ENCODE assay signal across 26 mouse cellular contexts in the genomic region with DNA sequence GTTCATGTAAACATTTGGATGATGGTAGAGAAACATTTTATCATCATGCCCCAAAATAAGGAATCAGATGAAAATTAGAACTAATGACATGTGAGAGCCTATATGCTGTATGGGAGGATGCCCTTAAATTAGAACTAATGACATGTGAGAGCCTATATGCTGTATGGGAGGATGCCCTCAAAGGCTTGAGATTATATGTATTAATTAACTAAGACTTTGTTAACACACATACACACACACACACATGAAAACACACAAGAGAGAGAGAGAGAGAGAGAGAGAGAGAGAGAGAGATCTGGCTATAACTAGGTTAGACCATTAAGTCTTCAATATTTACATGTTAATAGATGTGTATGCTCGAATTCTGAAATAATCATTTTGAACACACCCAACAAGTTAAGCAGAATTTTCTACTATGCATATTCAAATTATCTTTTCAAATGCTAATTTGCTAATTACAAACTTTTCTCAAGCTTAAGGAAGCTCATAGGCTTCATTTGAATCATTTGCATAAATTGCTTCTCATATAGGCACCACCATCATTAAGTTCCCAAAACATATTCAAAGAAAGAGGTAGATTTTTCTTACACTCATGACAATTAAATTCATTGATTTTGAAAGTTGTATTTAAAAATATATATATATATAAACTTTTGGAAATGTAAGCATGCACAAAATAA.
"Had no signal": no experiment of that assay in that cellular context is flagged by ENCODE, and none has a peak within 500 bp of the region (broad histone marks: within the 10 kb centered on the region; RNA-seq: fewer than 3 reads in every experiment).

No protein-coding gene starts in this region.

- H3K9me3 ChIP-seq: heart, embryonic 13.5 days; heart, embryonic 15.5 days; hindbrain, embryonic 13.5 days; hindbrain, embryonic 15.5 days; kidney, embryonic 15.5 days; limb, embryonic 13.5 days; limb, embryonic 15.5 days; liver, embryonic 12.5 days had no signal

- H3K36me3 ChIP-seq: heart, embryonic 13.5 days; heart, embryonic 15.5 days; hindbrain, embryonic 13.5 days; hindbrain, embryonic 15.5 days; kidney, embryonic 15.5 days; limb, embryonic 13.5 days; limb, embryonic 15.5 days; liver, embryonic 12.5 days had no signal

- H3K4me1 ChIP-seq: heart, embryonic 13.5 days; heart, embryonic 15.5 days; hindbrain, embryonic 13.5 days; hindbrain, embryonic 15.5 days; kidney, embryonic 15.5 days; limb, embryonic 13.5 days; limb, embryonic 15.5 days; liver, embryonic 12.5 days had no signal

- H3K4me3 ChIP-seq: heart, adult 2 months; heart, embryonic 13.5 days; heart, embryonic 15.5 days; hindbrain, embryonic 13.5 days; hindbrain, embryonic 15.5 days; kidney, embryonic 15.5 days; limb, embryonic 13.5 days; limb, embryonic 15.5 days; liver, embryonic 12.5 days had no signal

- H3K27me3 ChIP-seq: heart, embryonic 13.5 days; heart, embryonic 15.5 days; hindbrain, embryonic 13.5 days; hindbrain, embryonic 15.5 days; kidney, embryonic 15.5 days; limb, embryonic 13.5 days; limb, embryonic 15.5 days; liver, embryonic 12.5 days had no signal

- H3K9ac ChIP-seq: heart, embryonic 13.5 days; heart, embryonic 15.5 days; hindbrain, embryonic 13.5 days; hindbrain, embryonic 15.5 days; kidney, embryonic 15.5 days; limb, embryonic 13.5 days; limb, embryonic 15.5 days; liver, embryonic 12.5 days; liver, embryonic 14.5 days had no signal

- DNase-seq: gastrocnemius, postnatal 10 days; gastrocnemius, postnatal 25 days; heart, adult 2 months; heart, postnatal 14 days; heart, postnatal 36 days; kidney, adult 11 months; kidney, adult 2 months; kidney, adult 9 months; kidney, postnatal 14 days; kidney, postnatal 36 days; layer of hippocampus, adult 9-11 months; layer of hippocampus, postnatal 36 days; left cerebral cortex, postnatal 4 days had no signal

- ATAC-seq: hindbrain, postnatal 0 days; intestine, embryonic 16.5 days; liver, embryonic 12.5 days had no signal

- H3K4me2 ChIP-seq: heart, embryonic 11.5 days; heart, embryonic 13.5 days; heart, embryonic 15.5 days; hindbrain, embryonic 13.5 days; hindbrain, embryonic 15.5 days; kidney, embryonic 15.5 days; limb, embryonic 13.5 days; limb, embryonic 15.5 days; liver, embryonic 12.5 days had no signal

- H3K27ac ChIP-seq: heart, adult 2 months; heart, embryonic 13.5 days; heart, embryonic 15.5 days; hindbrain, embryonic 13.5 days; hindbrain, embryonic 15.5 days; hindbrain, postnatal 0 days; kidney, embryonic 15.5 days; kidney, postnatal 0 days; limb, embryonic 13.5 days; limb, embryonic 15.5 days; liver, embryonic 12.5 days; liver, embryonic 14.5 days had no signal
